Mouse (Mus musculus) heart, adult 2 months (tissue): ENCODE measurements around the gene Gadd45g.

ENCODE experiments used
- CTCF ChIP-seq: fragments of 200-600 bp; IDR thresholded peaks from 2 replicates; pipeline ENCODE4 v1.8.1; 2022; ENCODE audit warnings: antibody characterized with exemption, mild to moderate bottlenecking, moderate library complexity
- EP300 ChIP-seq: fragments of 200-500 bp; IDR thresholded peaks from 2 replicates; pipeline ENCODE4 v1.6.1; 2011; ENCODE audit warnings: low read depth, low read length, control low read depth; ENCODE audit not compliant: insufficient read depth

- TF ChIP-seq EP300 (no peak), CTCF (no peak)
These were observed 37.8 kb downstream of the Gadd45g start for GRCm38 (mm10) chr13:51884250-51884649.
